Mouse (Mus musculus): Measurements from ENCODE around the gene C2cd2l. TPM values are rescaled to one million over a fixed set of nuclear protein-coding genes. Genes with fewer than 3 reads are reported as not detected.
"Not testable (repeated sequence)": the region's sequence is repeated elsewhere in the genome, so short reads cannot be mapped to it uniquely, and the experiment has no call there.

C2cd2l gene
- polyA plus RNA-seq, 1 experiment: 5.1 TPM

DNA sequence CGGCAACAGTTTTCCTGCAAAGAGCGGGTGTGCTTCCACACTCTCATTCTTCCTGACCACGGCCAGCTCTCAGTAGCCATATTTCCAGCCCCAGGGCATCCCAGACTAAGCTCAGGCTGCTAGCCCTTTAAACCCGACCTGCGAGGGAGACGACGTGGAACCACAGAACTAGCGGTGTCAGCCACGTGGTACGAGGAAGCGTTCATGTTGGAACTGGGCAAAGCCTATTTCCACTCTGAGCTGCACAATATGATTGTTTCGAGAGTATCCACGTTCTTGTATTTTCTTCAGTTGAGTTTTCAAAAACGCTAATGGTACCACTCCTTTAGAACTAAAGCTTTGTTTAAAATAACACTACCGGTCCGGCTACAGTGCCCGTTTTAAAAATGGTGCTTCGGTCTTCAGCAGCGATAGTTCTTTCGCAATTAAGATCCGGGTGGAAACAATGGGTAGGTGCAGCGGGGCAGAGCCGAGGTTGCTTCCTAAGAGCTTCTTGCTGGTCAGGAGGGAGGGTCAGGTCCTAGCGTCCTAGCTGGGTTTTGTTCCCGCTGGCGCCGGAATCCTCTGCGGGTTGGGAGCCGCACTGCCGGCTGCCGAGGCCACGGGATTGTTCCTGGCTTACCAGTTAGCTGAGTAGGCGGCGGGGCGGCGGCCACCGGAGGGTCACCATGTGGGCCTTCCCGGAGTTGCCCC lies 6.4 kb upstream of the C2cd2l start:
- peak overlapping the region; percentile 72 for H3K4me3 ChIP-seq (ENCODE audit: low read depth, low read length)
- peak overlapping the region; percentile 79 for H3K9ac ChIP-seq (ENCODE audit: low read depth, poor library complexity, severe bottlenecking)
- no peaks in the 10 kb centered on the region for H3K9me3 ChIP-seq (replicated peaks; ENCODE audit: control insufficient read depth, insufficient read depth, low read length, poor library complexity, severe bottlenecking)
- peak overlapping the region; percentile 31 for H3K27ac ChIP-seq (ENCODE audit: insufficient read depth, low read length)
- H3K36me3 ChIP-seq (ENCODE audit: control insufficient read depth, insufficient read depth, low read length, poor library complexity, severe bottlenecking): peaks cover 3% of the 10 kb centered on the region; the same call in 1 of the 2 replicates
- H3K4me1 ChIP-seq (ENCODE audit: control insufficient read depth, insufficient read depth, low read length): no peaks in the 10 kb centered on the region
- TF ChIP-seq EP300 (IDR thresholded peaks at IDR 0.05; ENCODE audit: insufficient read depth, low read depth, low read length) (no peak), CTCF (IDR thresholded peaks at IDR 0.05; ENCODE audit: low read depth, low read length) (no peak), POLR2A (IDR thresholded peaks at IDR 0.05; ENCODE audit: insufficient read depth, low read length) (no peak)
- H3K27me3 ChIP-seq (ENCODE audit: control insufficient read depth, insufficient read depth, low read length, poor library complexity, severe bottlenecking): no peaks in the 10 kb centered on the region

DNA sequence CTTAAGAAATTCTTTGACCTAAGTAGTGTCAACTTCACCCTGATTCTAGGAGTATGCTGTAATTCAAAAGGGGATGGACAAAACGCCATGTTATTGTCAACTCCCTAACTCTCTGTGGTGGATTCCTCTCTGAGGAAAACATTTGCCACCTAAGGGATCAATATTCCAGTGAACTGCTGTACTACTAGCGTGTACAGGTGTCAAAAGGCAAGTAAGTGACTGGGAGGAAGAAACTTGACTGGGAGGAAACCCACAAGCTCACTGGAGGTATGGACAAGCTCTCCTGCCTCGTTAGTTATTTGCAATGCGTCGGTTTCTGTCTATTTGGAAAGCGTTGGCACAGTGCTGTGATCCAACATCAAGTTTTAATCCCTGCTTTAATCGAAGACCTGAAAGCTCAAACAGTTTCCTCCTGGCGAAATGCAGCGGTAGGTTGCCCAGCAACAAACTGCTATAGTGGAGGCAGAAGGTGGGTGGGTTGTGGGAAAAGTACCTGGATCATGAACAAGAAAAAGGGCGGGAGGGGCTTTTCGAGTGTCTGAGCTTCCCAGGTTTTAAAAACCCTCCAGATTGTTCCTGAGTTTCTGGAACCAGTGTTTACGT lies 5.8 kb upstream of the C2cd2l start, which contains the start of gene Dpagt1:
Gene Dpagt1, plus strand, starts transcription at position 252 of the 603 bp plus-strand sequence.
- Histone ChIP-seq H3K4me1 (ENCODE audit: control insufficient read depth, insufficient read depth, low read length) (no peaks in the 10 kb centered on the region), H3K4me3 (ENCODE audit: low read depth, low read length) (peak within 1 kb of the TSS; percentile 72), H3K27ac (ENCODE audit: insufficient read depth, low read length) (peak within 1 kb of the TSS; percentile 31), H3K9ac (ENCODE audit: low read depth, poor library complexity, severe bottlenecking) (peak within 1 kb of the TSS; percentile 79), H3K27me3 (ENCODE audit: control insufficient read depth, insufficient read depth, low read length, poor library complexity, severe bottlenecking) (no peaks in the 10 kb centered on the region), H3K36me3 (ENCODE audit: control insufficient read depth, insufficient read depth, low read length, poor library complexity, severe bottlenecking) (peaks cover 2% of the 10 kb centered on the region; the same call in 1 of the 2 replicates), H3K9me3 (replicated peaks; ENCODE audit: control insufficient read depth, insufficient read depth, low read length, poor library complexity, severe bottlenecking) (no peaks in the 10 kb centered on the region)
- TF ChIP-seq EP300 (IDR thresholded peaks at IDR 0.05; ENCODE audit: insufficient read depth, low read depth, low read length) (no peak), POLR2A (IDR thresholded peaks at IDR 0.05; ENCODE audit: insufficient read depth, low read length) (no peak), CTCF (IDR thresholded peaks at IDR 0.05; ENCODE audit: low read depth, low read length) (no peak)

DNA sequence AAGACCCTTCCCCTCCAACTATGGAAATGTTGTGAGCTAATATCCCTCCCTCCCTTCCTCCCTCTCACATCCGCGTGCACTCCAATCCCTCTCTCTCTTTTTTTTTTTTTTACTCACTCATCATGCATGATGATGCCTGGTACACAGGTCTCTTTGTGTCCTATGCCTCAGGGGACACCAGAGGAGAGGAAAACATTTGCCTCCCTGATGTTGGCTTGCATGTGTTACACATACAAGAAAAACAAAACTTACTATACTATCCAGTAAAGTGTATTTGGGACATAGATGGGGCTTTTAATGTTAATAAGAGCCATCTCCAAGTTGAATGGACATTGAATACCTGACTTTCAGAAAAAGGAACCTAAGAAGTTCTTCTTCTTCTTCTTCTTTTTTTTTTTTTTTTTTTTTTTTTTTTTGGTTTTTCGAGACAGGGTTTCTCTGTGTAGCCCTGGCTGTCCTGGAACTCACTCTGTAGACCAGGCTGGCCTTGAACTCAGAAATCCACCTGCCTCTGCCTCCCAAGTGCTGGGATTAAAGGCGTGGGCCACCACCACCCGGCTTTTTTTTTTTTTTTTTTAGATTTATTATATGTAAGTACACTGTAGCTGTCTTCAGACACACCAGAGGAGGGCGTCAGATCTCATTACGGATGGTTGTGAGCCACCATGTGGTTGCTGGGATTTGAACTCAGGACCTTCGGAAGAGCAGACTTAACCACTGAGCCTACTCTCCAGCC lies 5.1 kb upstream of the C2cd2l start:
- Histone ChIP-seq H3K27ac (ENCODE audit: insufficient read depth, low read length) (0 out of 2 replicates have a peak overlapping the region, but pooled peaks have one; percentile 31), H3K9ac (ENCODE audit: low read depth, poor library complexity, severe bottlenecking) (peak overlapping the region; percentile 79; the same call in 1 of the 2 replicates)
- not testable (repeated sequence) for H3K4me3 ChIP-seq (ENCODE audit: low read depth, low read length); H3K9me3 ChIP-seq (replicated peaks; ENCODE audit: control insufficient read depth, insufficient read depth, low read length, poor library complexity, severe bottlenecking); H3K27me3 ChIP-seq (ENCODE audit: control insufficient read depth, insufficient read depth, low read length, poor library complexity, severe bottlenecking); H3K4me1 ChIP-seq (ENCODE audit: control insufficient read depth, insufficient read depth, low read length); H3K36me3 ChIP-seq (ENCODE audit: control insufficient read depth, insufficient read depth, low read length, poor library complexity, severe bottlenecking)

DNA sequence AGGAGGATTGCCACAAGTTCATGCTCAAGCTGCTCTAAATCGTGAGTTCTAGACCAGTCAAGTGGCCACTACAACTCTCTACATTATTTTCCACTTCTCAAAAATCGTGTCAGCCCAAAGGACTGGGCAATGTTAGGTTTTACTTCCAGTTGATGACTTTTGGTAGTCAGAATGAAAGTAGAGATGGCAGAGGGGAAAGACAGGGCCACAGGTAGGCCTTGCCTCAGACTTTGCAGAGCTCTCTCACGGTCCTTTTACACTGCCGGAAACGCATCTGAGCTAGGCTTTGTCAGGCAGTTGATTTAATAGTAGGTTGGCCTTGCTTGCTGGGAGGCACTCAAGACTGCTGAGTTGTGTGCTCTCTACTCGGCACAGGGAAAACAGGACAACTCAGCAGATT lies 4.1 kb upstream of the C2cd2l start:
- H3K36me3 ChIP-seq (ENCODE audit: control insufficient read depth, insufficient read depth, low read length, poor library complexity, severe bottlenecking): no peaks in the 10 kb centered on the region
- H3K4me1 ChIP-seq (ENCODE audit: control insufficient read depth, insufficient read depth, low read length): no peaks in the 10 kb centered on the region
- H3K9ac ChIP-seq (ENCODE audit: low read depth, poor library complexity, severe bottlenecking): no peak overlapping the region
- H3K4me3 ChIP-seq (ENCODE audit: low read depth, low read length): no peak overlapping the region
- no peak overlapping the region for H3K27ac ChIP-seq (ENCODE audit: insufficient read depth, low read length)
- H3K27me3 ChIP-seq (ENCODE audit: control insufficient read depth, insufficient read depth, low read length, poor library complexity, severe bottlenecking): no peaks in the 10 kb centered on the region
- TF ChIP-seq POLR2A (IDR thresholded peaks at IDR 0.05; ENCODE audit: insufficient read depth, low read length): no peak
- H3K9me3 ChIP-seq (replicated peaks; ENCODE audit: control insufficient read depth, insufficient read depth, low read length, poor library complexity, severe bottlenecking): no peaks in the 10 kb centered on the region

DNA sequence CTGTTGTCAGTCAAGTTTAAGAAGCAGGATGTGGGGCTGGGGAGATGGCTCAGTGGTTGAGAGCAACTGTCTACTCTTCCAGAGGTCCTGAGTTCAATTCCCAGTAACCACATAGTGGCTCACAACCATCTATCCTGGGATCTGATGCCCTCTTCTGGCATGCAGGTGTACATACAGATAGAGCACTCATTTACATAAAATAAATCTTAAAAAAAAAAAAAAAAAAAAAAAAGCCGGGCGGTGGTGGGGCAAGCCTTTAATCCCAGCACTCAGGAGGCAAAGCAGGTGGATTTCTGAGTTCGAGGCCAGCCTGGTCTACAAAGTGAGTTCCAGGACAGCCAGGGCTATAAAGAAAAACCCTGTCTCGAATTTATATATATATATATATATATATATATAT lies 3.6 kb upstream of the C2cd2l start:
- not testable (repeated sequence) for H3K36me3 ChIP-seq (ENCODE audit: control insufficient read depth, insufficient read depth, low read length, poor library complexity, severe bottlenecking); H3K4me3 ChIP-seq (ENCODE audit: low read depth, low read length); H3K9ac ChIP-seq (ENCODE audit: low read depth, poor library complexity, severe bottlenecking); H3K4me1 ChIP-seq (ENCODE audit: control insufficient read depth, insufficient read depth, low read length); H3K9me3 ChIP-seq (replicated peaks; ENCODE audit: control insufficient read depth, insufficient read depth, low read length, poor library complexity, severe bottlenecking); H3K27ac ChIP-seq (ENCODE audit: insufficient read depth, low read length); H3K27me3 ChIP-seq (ENCODE audit: control insufficient read depth, insufficient read depth, low read length, poor library complexity, severe bottlenecking)

DNA sequence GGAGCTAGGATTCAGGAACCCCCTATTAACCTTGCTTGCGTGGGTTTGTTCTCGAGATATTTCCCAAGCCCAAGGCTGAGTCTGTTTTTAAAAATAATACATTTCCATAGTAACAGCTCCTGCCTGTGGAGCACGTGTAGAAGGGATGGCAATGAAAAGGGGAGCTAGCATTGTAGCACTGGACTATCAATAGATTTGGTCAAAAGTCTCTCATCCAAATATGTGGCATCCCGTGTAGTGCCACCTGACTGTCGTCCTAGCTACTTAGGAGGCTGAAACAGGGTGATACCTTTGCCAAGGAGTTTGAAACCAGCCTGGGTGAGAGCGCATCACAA lies 681 bp upstream of the C2cd2l start:
- Histone ChIP-seq H3K9me3 (replicated peaks; ENCODE audit: control insufficient read depth, insufficient read depth, low read length, poor library complexity, severe bottlenecking) (no peaks in the 10 kb centered on the region), H3K27ac (ENCODE audit: insufficient read depth, low read length) (no peak overlapping the region), H3K36me3 (ENCODE audit: control insufficient read depth, insufficient read depth, low read length, poor library complexity, severe bottlenecking) (no peaks in the 10 kb centered on the region), H3K9ac (ENCODE audit: low read depth, poor library complexity, severe bottlenecking) (peak overlapping the region; percentile 53), H3K4me1 (ENCODE audit: control insufficient read depth, insufficient read depth, low read length) (no peaks in the 10 kb centered on the region), H3K27me3 (ENCODE audit: control insufficient read depth, insufficient read depth, low read length, poor library complexity, severe bottlenecking) (no peaks in the 10 kb centered on the region), H3K4me3 (ENCODE audit: low read depth, low read length) (peak overlapping the region; percentile 36)
- TF ChIP-seq CTCF (IDR thresholded peaks at IDR 0.05; ENCODE audit: low read depth, low read length) (no peak), POLR2A (IDR thresholded peaks at IDR 0.05; ENCODE audit: insufficient read depth, low read length) (no peak), EP300 (IDR thresholded peaks at IDR 0.05; ENCODE audit: insufficient read depth, low read depth, low read length) (no peak)
